Mouse (Mus musculus): ENCODE measurements around the gene Cd6. TPM values are rescaled to one million over a fixed set of nuclear protein-coding genes. Genes with fewer than 3 reads are reported as not detected.

Cd6 gene
- polyA plus RNA-seq, 1 experiment from 2014 or later: 0.23 TPM

DNA sequence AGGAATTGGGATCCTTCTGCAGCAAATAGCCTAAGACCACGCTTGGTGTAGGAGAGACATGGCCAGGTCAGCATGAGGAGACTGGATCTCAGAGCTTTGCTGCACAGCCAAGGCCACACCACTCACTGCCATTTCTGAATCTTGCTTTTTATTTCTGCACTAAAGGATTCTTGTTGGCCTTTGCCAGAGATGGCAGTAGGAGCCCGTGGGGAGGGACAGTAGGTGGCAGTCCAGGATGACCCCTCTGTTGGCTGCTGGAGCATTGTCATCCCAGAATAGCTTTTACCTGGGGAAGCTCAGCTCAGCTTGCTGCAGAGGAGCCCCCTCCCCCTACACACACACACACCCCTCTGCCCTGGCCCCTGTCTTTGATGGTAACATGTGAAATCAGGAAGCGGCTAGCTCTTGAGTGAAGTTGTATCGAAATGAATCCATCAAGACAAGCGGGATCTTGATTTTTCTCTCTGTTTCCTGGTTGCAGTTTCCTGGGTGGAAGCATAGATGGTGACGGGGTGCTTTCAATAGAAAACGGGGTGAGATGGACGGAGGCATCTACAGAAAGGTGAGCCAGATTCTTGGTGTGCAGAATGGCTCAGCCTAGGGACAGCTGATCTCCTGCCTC is 68.0 kb downstream of the Cd6 start:
- 83% methylated on average over 8 of the region's 8 CpGs for WGBS
- ATAC-seq: no peak
- no peaks in the 10 kb centered on the region for H3K36me3 ChIP-seq (ENCODE audit: control insufficient read depth, insufficient read depth, low read length)

DNA sequence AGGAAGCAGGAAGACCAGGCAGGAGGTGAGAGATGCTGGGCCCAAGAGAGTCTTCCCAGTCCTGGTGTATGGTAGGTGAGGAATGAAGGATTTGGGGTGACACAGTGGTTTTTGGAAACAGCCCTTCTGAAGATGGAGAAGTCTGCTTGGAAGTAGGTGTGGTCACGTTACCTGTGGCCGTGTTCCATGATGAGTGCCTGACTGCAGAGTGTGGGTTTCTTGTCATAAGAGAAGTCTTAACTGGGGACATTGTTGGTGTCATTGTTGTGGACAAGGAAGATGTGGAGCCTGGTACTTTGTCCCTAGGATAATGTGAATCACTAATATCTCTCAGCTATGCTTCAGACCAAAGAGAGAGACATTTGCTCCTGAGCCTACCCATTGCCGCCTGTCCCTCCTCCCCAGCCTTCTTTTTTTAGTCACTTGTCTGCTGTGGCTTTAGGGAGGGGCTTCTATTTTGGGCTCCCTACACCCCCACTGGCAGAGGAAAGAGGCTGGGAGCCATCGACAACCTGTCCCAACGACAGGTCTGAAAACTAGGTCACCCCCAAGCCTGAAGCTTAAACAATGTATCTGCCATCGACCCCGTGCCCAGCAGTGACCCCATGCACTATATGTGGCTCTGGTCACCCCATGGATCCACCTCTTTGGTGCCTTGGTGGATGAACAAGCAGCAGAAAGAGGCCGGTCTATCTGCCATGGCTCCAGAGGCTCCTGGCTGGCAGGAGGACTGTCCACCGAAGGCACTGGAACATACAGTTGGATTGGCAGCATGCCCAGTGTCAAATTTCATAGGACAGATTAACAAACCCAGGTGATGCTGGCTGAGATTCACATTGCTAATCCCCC is 69.7 kb downstream of the Cd6 start:
- no peak for ATAC-seq
- Histone ChIP-seq H3K4me1 (ENCODE audit: control insufficient read depth, insufficient read depth, low read length) (peaks cover 9% of the 10 kb centered on the region; the same call in 1 of the 2 replicates), H3K36me3 (ENCODE audit: control insufficient read depth, insufficient read depth, low read length) (no peaks in the 10 kb centered on the region), H3K4me2 (ENCODE audit: low read depth, low read length) (no peak overlapping the region), H3K27ac (ENCODE audit: low read length) (no peak overlapping the region), H3K9me3 (ENCODE audit: control insufficient read depth, low read length) (no peaks in the 10 kb centered on the region), H3K4me3 (ENCODE audit: low read length) (no peak overlapping the region), H3K9ac (ENCODE audit: low read depth, low read length) (no peak overlapping the region), H3K27me3 (replicated peaks; ENCODE audit: control insufficient read depth, insufficient read depth, low read length) (no peaks in the 10 kb centered on the region)
- 83% methylated on average over 9 of the region's 9 CpGs for WGBS

More for the DNA sequence above, 68.0 kb downstream of the Cd6 start:
- no peaks in the 10 kb centered on the region for H3K9me3 ChIP-seq (ENCODE audit: control insufficient read depth, low read length)
- H3K27ac ChIP-seq (ENCODE audit: low read length): no peak overlapping the region
- peaks cover 9% of the 10 kb centered on the region; the same call in 1 of the 2 replicates for H3K4me1 ChIP-seq (ENCODE audit: control insufficient read depth, insufficient read depth, low read length)
- no peak overlapping the region for H3K9ac ChIP-seq (ENCODE audit: low read depth, low read length)
- no peak overlapping the region for H3K4me2 ChIP-seq (ENCODE audit: low read depth, low read length)
- H3K27me3 ChIP-seq (replicated peaks; ENCODE audit: control insufficient read depth, insufficient read depth, low read length): no peaks in the 10 kb centered on the region
- H3K4me3 ChIP-seq (ENCODE audit: low read length): no peak overlapping the region

DNA sequence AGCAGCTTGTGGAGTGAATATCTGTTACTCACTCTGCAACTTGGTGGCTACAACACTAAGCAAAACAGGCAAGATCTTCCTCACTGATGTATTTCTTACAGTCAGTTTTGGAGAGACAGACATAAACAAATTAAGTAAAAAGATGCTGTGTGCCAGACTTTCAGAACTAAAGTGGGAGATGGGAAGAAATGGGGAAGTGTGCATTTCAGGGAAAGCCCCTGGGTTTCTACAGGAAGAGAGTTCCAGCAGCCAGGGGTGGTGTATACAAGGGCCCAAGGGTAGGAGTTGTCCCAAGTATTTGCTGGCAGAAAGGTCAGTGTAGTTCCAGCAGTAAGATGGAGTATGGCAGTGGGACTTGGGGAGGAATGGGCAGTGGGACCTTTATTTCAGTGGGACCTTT is 70.3 kb downstream of the Cd6 start:
- no peak overlapping the region for H3K9ac ChIP-seq (ENCODE audit: low read depth, low read length)
- H3K36me3 ChIP-seq (ENCODE audit: control insufficient read depth, insufficient read depth, low read length): no peaks in the 10 kb centered on the region
- H3K4me2 ChIP-seq (ENCODE audit: low read depth, low read length): no peak overlapping the region
- H3K27me3 ChIP-seq (replicated peaks; ENCODE audit: control insufficient read depth, insufficient read depth, low read length): no peaks in the 10 kb centered on the region
- H3K9me3 ChIP-seq (ENCODE audit: control insufficient read depth, low read length): no peaks in the 10 kb centered on the region
- no peak overlapping the region for H3K27ac ChIP-seq (ENCODE audit: low read length)
- no peak for ATAC-seq
- peaks cover 9% of the 10 kb centered on the region; the same call in 1 of the 2 replicates for H3K4me1 ChIP-seq (ENCODE audit: control insufficient read depth, insufficient read depth, low read length)
- no peak overlapping the region for H3K4me3 ChIP-seq (ENCODE audit: low read length)

DNA sequence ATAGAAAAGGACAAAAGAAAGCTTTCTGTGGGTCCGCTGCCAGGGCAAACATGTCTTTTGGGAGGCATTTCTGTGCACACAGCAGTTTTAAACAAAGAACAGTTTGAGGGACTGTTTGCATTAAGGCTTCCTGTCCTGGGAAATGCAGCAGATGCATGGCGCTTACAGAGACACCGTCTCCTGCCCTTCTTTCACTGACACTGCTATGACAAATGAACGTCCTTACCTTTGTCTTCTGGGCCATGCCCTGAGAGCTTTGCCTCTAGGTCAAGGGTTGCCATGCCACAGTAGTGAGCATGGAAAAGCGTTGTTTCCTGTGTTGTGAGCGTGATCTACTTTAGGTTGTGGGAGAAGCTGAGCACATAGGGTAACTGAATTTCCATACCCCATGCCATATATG is 71.2 kb downstream of the Cd6 start:
- no peak overlapping the region for H3K4me2 ChIP-seq (ENCODE audit: low read depth, low read length)
- no peak overlapping the region for H3K27ac ChIP-seq (ENCODE audit: low read length)
- H3K9me3 ChIP-seq (ENCODE audit: control insufficient read depth, low read length): no peaks in the 10 kb centered on the region
- H3K27me3 ChIP-seq (replicated peaks; ENCODE audit: control insufficient read depth, insufficient read depth, low read length): no peaks in the 10 kb centered on the region
- no peak overlapping the region for H3K4me3 ChIP-seq (ENCODE audit: low read length)
- ATAC-seq: no peak; the same call in 1 of the 2 replicates
- H3K4me1 ChIP-seq (ENCODE audit: control insufficient read depth, insufficient read depth, low read length): peaks cover 9% of the 10 kb centered on the region; the same call in 1 of the 2 replicates
- 41% methylated on average over 6 of the region's 6 CpGs for WGBS
- no peaks in the 10 kb centered on the region for H3K36me3 ChIP-seq (ENCODE audit: control insufficient read depth, insufficient read depth, low read length)
- no peak overlapping the region for H3K9ac ChIP-seq (ENCODE audit: low read depth, low read length)

DNA sequence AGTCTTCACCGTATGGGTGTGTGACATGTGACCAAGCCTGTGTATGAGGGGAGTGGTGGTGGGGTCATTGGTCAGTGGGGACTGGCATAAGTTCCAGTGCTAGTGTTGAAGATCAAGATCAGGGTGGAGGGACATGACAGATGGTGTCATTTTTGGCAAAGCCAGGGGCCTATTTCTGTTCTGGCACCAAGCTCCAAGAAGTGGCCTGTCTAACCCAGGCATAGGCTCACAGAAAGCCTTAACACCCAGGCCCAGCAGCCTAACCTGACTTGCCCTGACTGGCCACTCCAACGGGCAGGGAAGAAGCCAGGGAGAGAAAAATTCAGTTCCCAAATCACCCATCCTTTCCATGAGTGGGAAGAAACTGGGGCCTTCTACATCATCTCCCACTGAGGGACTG is 72.3 kb downstream of the Cd6 start:
- Histone ChIP-seq H3K27me3 (replicated peaks; ENCODE audit: control insufficient read depth, insufficient read depth, low read length) (no peaks in the 10 kb centered on the region), H3K4me1 (ENCODE audit: control insufficient read depth, insufficient read depth, low read length) (peaks cover 9% of the 10 kb centered on the region; the same call in 1 of the 2 replicates), H3K27ac (ENCODE audit: low read length) (no peak overlapping the region), H3K9me3 (ENCODE audit: control insufficient read depth, low read length) (no peaks in the 10 kb centered on the region), H3K4me3 (ENCODE audit: low read length) (no peak overlapping the region), H3K4me2 (ENCODE audit: low read depth, low read length) (no peak overlapping the region), H3K36me3 (ENCODE audit: control insufficient read depth, insufficient read depth, low read length) (no peaks in the 10 kb centered on the region), H3K9ac (ENCODE audit: low read depth, low read length) (no peak overlapping the region)
- no peak for ATAC-seq
- WGBS: 88% methylated on average over 2 of the region's 2 CpGs

DNA sequence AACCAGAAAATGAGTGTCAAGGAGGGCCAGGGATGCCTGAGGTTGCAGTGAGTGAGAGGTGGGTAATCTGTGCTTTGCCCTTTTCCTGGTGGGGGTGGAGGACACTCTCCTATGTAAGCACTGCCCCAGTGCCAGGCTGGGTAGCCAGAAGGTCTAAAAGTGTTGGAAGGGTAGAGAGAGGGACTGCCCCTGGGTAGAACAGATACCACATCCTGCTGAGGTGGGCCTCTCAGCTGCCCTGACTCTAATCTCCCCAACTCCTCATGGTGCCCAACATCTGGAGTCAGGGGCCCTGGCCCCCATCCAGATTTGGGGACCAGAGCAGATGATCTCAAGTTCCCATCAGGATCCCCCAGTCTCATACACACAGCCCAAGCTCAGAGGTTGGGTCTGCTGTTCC is 72.7 kb downstream of the Cd6 start:
- Histone ChIP-seq H3K9me3 (ENCODE audit: control insufficient read depth, low read length) (no peaks in the 10 kb centered on the region), H3K36me3 (ENCODE audit: control insufficient read depth, insufficient read depth, low read length) (no peaks in the 10 kb centered on the region), H3K4me3 (ENCODE audit: low read length) (no peak overlapping the region), H3K4me2 (ENCODE audit: low read depth, low read length) (no peak overlapping the region), H3K27ac (ENCODE audit: low read length) (no peak overlapping the region), H3K9ac (ENCODE audit: low read depth, low read length) (no peak overlapping the region), H3K4me1 (ENCODE audit: control insufficient read depth, insufficient read depth, low read length) (peaks cover 9% of the 10 kb centered on the region; the same call in 1 of the 2 replicates), H3K27me3 (replicated peaks; ENCODE audit: control insufficient read depth, insufficient read depth, low read length) (no peaks in the 10 kb centered on the region)
- ATAC-seq: no peak

DNA sequence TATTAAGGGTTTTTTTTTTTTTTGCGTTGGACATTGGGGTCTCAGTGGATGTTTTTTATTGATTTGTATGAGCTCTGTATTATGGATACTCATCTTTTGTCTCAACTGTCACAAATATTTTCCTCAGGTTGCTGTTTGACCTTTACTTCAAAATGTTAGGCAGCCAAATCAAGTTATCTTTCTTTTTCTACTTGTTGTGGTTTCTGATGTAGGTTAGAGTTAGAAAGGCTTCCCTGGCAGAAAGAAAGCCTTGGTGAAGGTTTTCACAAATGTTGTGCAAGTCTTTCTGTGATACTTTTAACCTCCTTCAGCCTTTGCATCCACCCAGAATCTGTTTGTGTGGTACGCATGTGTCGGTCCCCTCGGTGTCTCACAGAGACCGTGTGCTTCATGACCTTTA is 77.2 kb downstream of the Cd6 start:
- Histone ChIP-seq H3K9ac (ENCODE audit: low read depth, low read length) (no peak overlapping the region), H3K4me1 (ENCODE audit: control insufficient read depth, insufficient read depth, low read length) (no peaks in the 10 kb centered on the region), H3K4me3 (ENCODE audit: low read length) (no peak overlapping the region), H3K4me2 (ENCODE audit: low read depth, low read length) (no peak overlapping the region), H3K36me3 (ENCODE audit: control insufficient read depth, insufficient read depth, low read length) (no peaks in the 10 kb centered on the region), H3K9me3 (ENCODE audit: control insufficient read depth, low read length) (no peaks in the 10 kb centered on the region), H3K27ac (ENCODE audit: low read length) (no peak overlapping the region), H3K27me3 (replicated peaks; ENCODE audit: control insufficient read depth, insufficient read depth, low read length) (no peaks in the 10 kb centered on the region)
- no peak for ATAC-seq
- 96% methylated on average over 5 of the region's 5 CpGs for WGBS

DNA sequence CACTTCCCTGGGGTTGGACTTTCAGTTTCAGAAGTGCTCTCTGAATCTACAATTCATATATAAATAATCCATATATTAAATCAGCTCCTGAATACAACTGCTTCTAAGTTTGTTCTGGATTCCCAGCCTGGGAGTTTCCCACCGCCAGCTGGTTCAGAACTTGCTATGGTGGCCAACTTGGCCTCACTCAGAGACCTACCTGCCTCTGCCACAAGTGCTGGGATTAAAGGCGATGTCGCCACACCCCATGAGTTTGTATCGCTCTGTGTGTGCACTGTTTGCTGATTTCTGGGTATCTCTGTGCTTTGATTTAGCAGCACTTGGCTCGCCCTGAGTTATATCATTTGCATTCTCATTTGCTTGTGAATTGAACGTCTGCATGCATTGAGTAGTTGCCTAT is 77.8 kb downstream of the Cd6 start:
- H3K9ac ChIP-seq (ENCODE audit: low read depth, low read length): no peak overlapping the region
- no peak overlapping the region for H3K27ac ChIP-seq (ENCODE audit: low read length)
- no peaks in the 10 kb centered on the region for H3K4me1 ChIP-seq (ENCODE audit: control insufficient read depth, insufficient read depth, low read length)
- ATAC-seq: no peak
- 90% methylated on average over 6 of the region's 6 CpGs for WGBS
- H3K4me2 ChIP-seq (ENCODE audit: low read depth, low read length): no peak overlapping the region
- H3K36me3 ChIP-seq (ENCODE audit: control insufficient read depth, insufficient read depth, low read length): no peaks in the 10 kb centered on the region
- no peaks in the 10 kb centered on the region for H3K9me3 ChIP-seq (ENCODE audit: control insufficient read depth, low read length)
- H3K27me3 ChIP-seq (replicated peaks; ENCODE audit: control insufficient read depth, insufficient read depth, low read length): no peaks in the 10 kb centered on the region
- no peak overlapping the region for H3K4me3 ChIP-seq (ENCODE audit: low read length)

DNA sequence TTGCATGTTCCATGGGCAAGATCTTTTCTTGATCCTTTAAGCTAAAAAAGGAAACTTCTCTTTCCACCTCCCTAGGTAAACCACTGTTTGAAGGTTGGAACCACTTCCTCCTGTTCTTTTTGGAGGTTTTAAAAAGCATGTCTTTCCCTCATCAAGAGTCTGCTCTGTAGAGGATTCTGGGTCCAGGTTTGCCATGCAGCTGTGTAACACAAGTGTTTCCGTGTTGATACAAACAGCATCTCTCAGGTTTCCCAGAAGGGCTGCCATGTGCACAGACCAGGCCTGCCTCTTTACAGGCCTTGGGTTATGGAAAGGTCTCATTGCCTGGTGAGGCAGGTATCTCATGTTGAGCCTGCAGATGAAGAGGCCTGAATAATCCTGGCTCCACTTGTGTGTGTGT is 78.3 kb downstream of the Cd6 start:
- no peaks in the 10 kb centered on the region for H3K27me3 ChIP-seq (replicated peaks; ENCODE audit: control insufficient read depth, insufficient read depth, low read length)
- no peak overlapping the region for H3K27ac ChIP-seq (ENCODE audit: low read length)
- H3K4me1 ChIP-seq (ENCODE audit: control insufficient read depth, insufficient read depth, low read length): no peaks in the 10 kb centered on the region
- no peaks in the 10 kb centered on the region for H3K36me3 ChIP-seq (ENCODE audit: control insufficient read depth, insufficient read depth, low read length)
- no peak for ATAC-seq
- H3K4me2 ChIP-seq (ENCODE audit: low read depth, low read length): no peak overlapping the region
- H3K9ac ChIP-seq (ENCODE audit: low read depth, low read length): no peak overlapping the region
- 79% methylated on average over 1 of the region's 1 CpGs for WGBS
- H3K4me3 ChIP-seq (ENCODE audit: low read length): no peak overlapping the region
- no peaks in the 10 kb centered on the region for H3K9me3 ChIP-seq (ENCODE audit: control insufficient read depth, low read length)
